Mouse (Mus musculus) monocyte, adult 59 days (primary cell): ENCODE measurements around the gene B4galnt1. TPM values are rescaled to one million over a fixed set of nuclear protein-coding genes. Genes with fewer than 3 reads are reported as not detected.

Experiments
- total RNA-seq, 2 experiments: library from RNA; stranded (reverse); gene quantifications; one replicate each; pipeline ENCODE4 v1.2.4; 2023

The B4galnt1 gene
- 100 to 1,000 TPM; 257 to 262 TPM for total RNA-seq

DNA sequence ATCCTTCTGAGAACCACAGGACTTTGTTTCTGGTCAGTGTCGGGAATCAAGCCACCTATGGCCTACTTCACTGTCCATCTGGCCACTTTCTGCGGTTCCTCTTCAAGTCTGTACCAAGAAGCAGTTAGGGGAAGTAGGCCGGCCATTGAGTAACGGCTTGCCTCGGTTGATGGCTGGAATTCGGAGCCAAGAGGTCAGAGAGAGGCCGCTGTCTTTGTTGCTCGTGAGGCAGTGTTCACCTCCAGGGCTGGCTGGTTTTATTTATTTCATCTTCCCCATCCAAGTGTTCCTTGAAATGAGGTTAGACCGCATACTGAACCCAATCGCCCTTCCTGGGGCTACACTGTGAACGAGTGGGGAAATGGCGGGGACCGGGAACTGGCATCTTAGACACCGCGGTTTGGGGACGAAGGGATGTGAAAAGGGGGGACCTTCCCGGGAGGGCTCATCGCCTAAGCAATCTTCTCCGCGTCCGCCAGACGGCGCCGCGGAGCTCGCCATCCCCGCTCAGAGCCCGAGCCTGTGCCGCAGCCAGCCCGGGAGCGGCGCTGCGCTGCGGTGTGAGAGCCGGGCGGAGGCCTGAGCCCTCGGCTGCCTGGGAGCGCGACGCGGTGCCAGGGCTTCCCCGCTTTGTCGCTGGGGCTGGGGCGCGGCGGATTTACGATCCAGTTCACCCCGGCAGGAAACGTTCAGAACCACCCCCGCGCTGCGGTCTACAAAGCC is at the start of gene B4galnt1:
B4galnt1 (plus strand) TSS at position 595 of the 723 bp plus-strand sequence.

DNA sequence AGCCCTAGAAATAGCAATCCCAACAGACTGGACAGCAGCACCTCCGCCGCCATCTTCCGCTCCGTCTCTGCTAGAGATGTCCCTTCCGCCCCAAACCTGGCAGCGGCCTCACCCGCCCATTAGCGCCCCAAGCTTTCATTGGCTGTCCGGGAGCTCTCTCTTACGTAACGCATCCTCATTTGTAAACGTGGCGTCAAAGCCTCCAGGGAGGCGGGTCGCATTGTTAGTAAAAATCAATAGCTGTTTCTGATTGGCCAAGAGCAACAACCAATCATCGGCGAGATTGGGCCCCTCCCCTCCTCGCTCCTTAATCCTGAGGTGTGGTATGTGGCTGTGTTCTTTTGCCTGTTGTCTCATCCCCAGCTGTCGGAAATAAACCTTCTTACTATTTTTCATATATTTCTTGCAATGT is 44.0 kb upstream of the B4galnt1 start, which contains the start of gene Os9:
Os9 (minus strand) TSS at position 66 of the 412 bp plus-strand sequence.

DNA sequence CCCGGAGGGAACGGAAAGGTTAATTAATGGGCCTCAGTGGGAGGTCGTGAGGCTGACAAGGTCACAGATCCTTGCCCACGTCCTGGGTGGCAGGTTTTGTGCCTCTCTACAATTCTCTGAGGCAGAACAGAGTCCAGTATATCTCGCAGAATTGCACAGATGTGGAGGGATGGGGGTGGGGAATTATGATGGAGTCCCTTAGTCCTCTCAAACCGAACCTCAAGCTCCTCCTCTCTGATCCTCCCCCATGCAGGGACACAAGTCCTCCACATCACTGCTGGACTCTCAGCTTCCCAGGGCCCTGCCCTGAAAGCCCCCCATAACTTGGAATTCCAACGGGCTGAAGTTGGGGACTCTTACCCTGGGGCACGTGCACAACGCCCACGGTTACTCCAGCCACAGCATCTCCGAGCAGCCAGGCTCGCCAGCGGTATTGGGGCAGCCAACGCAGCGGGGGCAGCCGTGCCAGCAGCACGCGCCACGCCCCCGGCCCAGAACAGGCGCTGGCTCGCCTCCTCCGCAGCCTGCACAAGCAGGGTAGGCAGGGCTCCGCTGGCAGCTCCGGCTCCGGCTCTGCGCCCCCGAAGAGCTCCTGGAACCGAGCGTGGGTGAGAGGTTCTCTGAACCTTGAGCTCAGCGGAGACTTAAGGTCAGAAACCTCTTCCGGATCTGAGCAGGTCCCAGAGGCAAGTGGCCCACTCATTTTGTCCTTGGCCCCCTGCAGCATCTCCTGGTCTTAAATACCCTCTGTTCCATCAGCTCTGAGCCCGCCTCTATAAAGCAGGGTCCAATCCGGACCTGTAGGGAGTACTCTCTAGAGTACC is 15.1 kb downstream of the B4galnt1 start, which contains the start of gene Slc26a10:
Slc26a10 (minus strand) TSS at position 775 of the 824 bp plus-strand sequence.

DNA sequence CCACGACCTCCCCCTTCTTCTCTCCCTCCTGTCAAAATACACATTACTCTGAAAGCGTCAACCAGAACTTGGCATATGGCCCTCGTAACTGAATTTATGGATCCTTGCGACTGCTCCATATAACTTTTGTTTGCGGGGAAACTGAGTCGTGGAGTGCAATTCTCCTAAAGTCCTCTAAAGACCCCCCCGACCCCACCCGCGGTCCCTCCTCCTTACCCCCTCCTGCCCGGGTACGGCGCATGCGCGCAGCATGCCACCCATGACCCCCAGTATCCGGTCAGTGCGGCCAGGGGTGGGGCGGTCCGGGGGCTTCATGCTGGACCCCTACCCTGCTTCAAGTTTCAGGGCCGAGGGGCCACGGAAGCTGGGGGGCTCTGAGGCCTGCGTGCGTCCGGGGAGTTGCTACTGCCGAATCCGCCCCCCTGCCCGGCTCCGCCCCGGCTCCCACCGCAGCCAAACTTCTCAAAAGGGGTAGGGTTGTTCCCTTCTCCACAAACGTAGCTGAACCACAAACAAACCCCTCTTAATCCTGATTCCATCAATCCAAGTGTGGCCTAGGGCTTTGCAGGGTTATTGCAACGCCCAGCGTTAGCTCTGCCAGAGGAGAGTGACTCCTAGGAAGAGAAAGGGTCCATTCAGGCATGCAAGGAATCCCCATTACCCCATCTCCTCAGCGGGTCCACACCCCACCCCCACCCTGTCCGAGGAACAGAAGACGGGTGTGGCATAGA is 24.8 kb downstream of the B4galnt1 start, which contains the start of gene Arhgef25:
Arhgef25 (minus strand) TSS at position 433 of the 731 bp plus-strand sequence.

DNA sequence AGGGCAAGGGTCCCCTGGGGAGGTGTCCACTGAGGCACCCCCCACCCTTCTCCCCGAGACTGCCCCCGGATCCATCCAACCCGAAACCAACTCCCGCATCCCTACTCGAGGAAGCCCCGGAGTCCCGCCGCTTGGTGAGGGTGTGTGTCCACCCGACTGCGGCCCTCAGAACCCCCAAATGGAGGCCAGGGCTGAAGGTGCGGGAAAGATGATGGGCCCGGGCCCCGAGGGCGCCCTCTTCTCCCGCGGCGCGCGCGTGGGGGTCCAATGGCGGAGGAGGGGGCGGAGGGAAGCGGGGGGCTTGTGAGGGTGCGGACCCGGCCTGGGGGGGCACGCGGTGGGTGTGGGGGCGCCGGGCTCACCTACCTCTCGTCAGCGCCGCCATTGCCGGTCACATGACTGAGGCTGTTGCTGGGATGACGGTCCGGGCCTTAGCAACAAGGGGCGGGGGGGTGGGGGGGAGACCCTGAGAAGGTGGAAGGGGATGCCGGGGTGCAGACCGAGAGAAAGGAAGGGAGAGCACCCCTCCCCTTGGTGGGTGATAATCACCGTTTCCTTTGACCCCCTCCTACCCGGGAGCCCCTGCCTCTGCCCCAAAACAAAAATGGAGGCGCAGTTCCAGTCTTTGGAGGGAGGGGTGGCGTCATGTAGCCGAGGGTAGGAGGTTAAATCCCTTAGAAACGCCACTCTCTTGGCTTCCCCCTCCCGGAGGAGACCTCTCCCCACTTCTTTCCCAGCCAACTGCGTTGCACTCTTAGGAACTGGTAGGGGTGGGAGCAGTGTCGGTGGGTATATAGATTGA is 30.5 kb downstream of the B4galnt1 start, which contains the start of gene Dtx3:
Dtx3 (minus strand) TSS at position 401 of the 802 bp plus-strand sequence.

DNA sequence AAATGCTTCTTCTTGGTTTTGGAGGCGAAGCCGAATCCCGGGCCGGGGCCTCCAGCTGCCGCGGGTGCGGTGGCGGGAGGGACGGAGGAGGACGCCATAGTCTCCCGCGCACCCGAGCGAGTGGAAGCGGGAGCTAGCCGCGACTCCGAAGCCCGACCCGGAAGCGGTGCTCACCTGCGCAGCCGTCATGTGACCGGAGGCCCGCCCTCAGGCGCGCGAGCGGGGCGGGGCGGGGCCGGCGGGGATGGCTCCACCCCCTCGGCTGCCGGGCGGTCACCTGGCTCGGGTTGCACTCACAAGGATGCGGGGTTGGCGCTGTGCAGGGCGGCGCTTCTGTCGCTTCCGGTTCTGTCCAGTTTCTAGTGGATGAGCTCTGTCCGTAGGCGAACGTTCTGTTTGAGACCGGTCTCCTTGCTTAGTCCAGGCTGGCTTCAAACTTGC is 46.4 kb downstream of the B4galnt1 start, which contains the start of gene Pip4k2c:
Pip4k2c (minus strand) TSS at position 172 of the 441 bp plus-strand sequence.

Other genes starting within 250 kb of the B4galnt1 start
- 100 to 1,000 TPM; 124 to 130 TPM for gene Ctdsp2, start 186.5 kb upstream of the B4galnt1 start, total RNA-seq
- under 1 TPM; 0.16 to 0.30 TPM for gene Avil, start 164.5 kb upstream of the B4galnt1 start, total RNA-seq
- gene Tsfm, start 134.4 kb upstream of the B4galnt1 start, total RNA-seq = 10 to 100 TPM; 12.8 to 15.0 TPM
- 1 to 10 TPM; 4.2 to 7.2 TPM for gene Mettl1, start 123.8 kb upstream of the B4galnt1 start, total RNA-seq
- under 1 TPM in 1 of 2 experiments, not detected in 1; 0.30 TPM for gene Eef1akmt3, start 123.7 kb upstream of the B4galnt1 start, total RNA-seq
- not detected for gene Cyp27b1, start 117.0 kb upstream of the B4galnt1 start, total RNA-seq
- gene March9, start 105.0 kb upstream of the B4galnt1 start, total RNA-seq = under 1 TPM in 1 of 2 experiments, not detected in 1; 0.15 TPM
- 10 to 100 TPM; 74.8 to 91.0 TPM for gene Cdk4, start 101.7 kb upstream of the B4galnt1 start, total RNA-seq
- gene Tspan31, start 95.0 kb upstream of the B4galnt1 start, total RNA-seq = 10 to 100 TPM; 66.0 to 66.3 TPM
- 10 to 100 TPM; 32.9 to 33.7 TPM for gene Agap2, start 89.9 kb upstream of the B4galnt1 start, total RNA-seq
- gene Os9, start 44.1 kb upstream of the B4galnt1 start, total RNA-seq = 100 to 1,000 TPM; 136 to 140 TPM
- not detected for gene Slc26a10, start 15.4 kb downstream of the B4galnt1 start, total RNA-seq
- gene Arhgef25, start 24.9 kb downstream of the B4galnt1 start, total RNA-seq = under 1 TPM in 1 of 2 experiments, not detected in 1; 0.55 TPM
- 10 to 100 TPM; 24.6 to 28.6 TPM for gene Dtx3, start 30.5 kb downstream of the B4galnt1 start, total RNA-seq
- 10 to 100 TPM; 20.6 to 21.1 TPM for gene Pip4k2c, start 46.4 kb downstream of the B4galnt1 start, total RNA-seq
- 1 to 10 TPM; 2.4 to 3.3 TPM for gene Kif5a, start 98.1 kb downstream of the B4galnt1 start, total RNA-seq
- gene Dctn2, start 101.1 kb downstream of the B4galnt1 start, total RNA-seq = 100 to 1,000 TPM; 111 to 113 TPM
- gene Mbd6, start 123.8 kb downstream of the B4galnt1 start, total RNA-seq = 100 to 1,000 TPM; 116 to 118 TPM
- 10 to 100 TPM; 37.6 to 42.2 TPM for gene Mars, start 146.6 kb downstream of the B4galnt1 start, total RNA-seq
- 100 to 1,000 TPM; 216 to 240 TPM for gene Arhgap9, start 156.7 kb downstream of the B4galnt1 start, total RNA-seq
- under 1 TPM in 1 of 2 experiments, not detected in 1; 0.66 TPM for gene Gli1, start 176.7 kb downstream of the B4galnt1 start, total RNA-seq
- not detected for gene Inhbe, start 189.2 kb downstream of the B4galnt1 start, total RNA-seq
- not detected for gene Inhbc, start 205.2 kb downstream of the B4galnt1 start, total RNA-seq
- 100 to 1,000 TPM in 1 of 2 experiments, 10 to 100 TPM in 1; 98.4 to 116 TPM for gene R3hdm2, start 215.1 kb downstream of the B4galnt1 start, total RNA-seq